In the genomic region with DNA sequence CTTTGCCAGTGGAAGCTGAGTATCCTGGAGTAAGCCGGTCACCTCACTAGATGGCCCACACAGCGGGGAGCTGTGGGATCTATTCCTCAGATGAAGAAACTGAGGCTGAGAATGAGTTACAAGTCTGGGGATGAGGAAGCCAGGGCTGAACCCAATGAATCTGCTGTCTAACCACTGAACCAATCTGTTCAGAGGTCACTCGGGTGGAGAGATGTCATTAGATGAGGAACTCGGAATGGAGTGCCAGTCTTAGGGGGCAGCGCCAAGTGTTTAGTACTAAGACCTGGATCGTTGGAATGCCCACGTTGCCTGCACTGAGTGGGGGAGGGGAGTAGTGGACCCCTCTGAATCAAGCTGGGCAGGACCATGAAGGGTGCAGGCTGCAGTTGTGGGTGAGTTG, we compare ENCODE assay signal across 7 mouse cellular contexts.
"Had no signal": no experiment of that assay in that cellular context is flagged by ENCODE, and none has a peak within 500 bp of the region (broad histone marks: within the 10 kb centered on the region; RNA-seq: fewer than 3 reads in every experiment).

No protein-coding gene starts in this region.

- H3K36me3 ChIP-seq: limb, embryonic 12.5 days; lung, embryonic 15.5 days; neural tube, embryonic 15.5 days had no signal

- H3K4me3 ChIP-seq: limb, embryonic 12.5 days; lung, embryonic 15.5 days; myocyte; neural tube, embryonic 15.5 days had no signal

- DNase-seq: kidney, adult 9 months; layer of hippocampus, adult 9-11 months; layer of hippocampus, postnatal 36 days had no signal

- H3K27ac ChIP-seq: limb, embryonic 12.5 days; lung, embryonic 15.5 days; neural tube, embryonic 15.5 days had no signal

- H3K27me3 ChIP-seq: limb, embryonic 12.5 days; lung, embryonic 15.5 days; neural tube, embryonic 15.5 days had no signal

- H3K4me1 ChIP-seq: limb, embryonic 12.5 days; neural tube, embryonic 15.5 days had no signal
